Mouse (Mus musculus): ENCODE measurements around the gene Ano4. TPM values are rescaled to one million over a fixed set of nuclear protein-coding genes. Genes with fewer than 3 reads are reported as not detected.
"Not testable (repeated sequence)": the region's sequence is repeated elsewhere in the genome, so short reads cannot be mapped to it uniquely, and the experiment has no call there.

Ano4 gene
- polyA plus RNA-seq, 1 experiment from 2014 or later, result 6.5 TPM

- whole genome bisulfite sequencing, result 72% methylated on average over 11 of the region's 11 CpGs
- Histone ChIP-seq H3K27ac (ENCODE audit: poor library complexity, severe bottlenecking) (no peak overlapping the region), H3K36me3 (no peaks in the 10 kb centered on the region), H3K9ac (no peak overlapping the region), H3K4me2 (no peak overlapping the region), H3K27me3 (replicated peaks) (no peaks in the 10 kb centered on the region), H3K4me3 (no peak overlapping the region), H3K4me1 (replicated peaks) (no peaks in the 10 kb centered on the region), H3K9me3 (replicated peaks) (no peaks in the 10 kb centered on the region)
- no peak for ATAC-seq (ENCODE audit: insufficient number of reproducible peaks, low FRiP score)
Measured at GRCm38 (mm10) chr10:89149166-89149565, 195.4 kb downstream of the Ano4 start.

DNA sequence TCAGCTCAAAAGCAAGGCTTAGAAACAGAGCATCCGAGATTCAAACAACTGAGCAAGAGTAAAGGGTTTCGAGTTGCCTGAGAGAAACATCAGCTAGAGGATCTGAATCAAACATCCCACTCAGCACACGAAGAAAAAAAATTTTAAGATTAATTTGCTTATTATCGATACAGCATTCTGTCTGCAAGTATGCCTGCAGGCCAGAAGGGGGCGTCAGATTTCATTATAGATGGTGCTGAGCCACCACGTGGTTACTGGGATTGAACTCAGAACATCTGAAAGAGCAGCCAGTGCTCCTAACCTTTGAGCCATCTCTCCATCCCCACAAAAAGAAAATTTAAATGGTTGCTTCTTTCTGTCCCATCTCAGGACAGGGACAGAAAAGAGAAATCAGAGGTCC is 223.2 kb downstream of the Ano4 start:
- no peak overlapping the region for H3K4me2 ChIP-seq
- no peak overlapping the region for H3K27ac ChIP-seq (ENCODE audit: poor library complexity, severe bottlenecking)
- H3K9me3 ChIP-seq (replicated peaks), result no peaks in the 10 kb centered on the region
- H3K27me3 ChIP-seq (replicated peaks), result no peaks in the 10 kb centered on the region
- H3K36me3 ChIP-seq, result no peaks in the 10 kb centered on the region
- 55% methylated on average over 6 of the region's 6 CpGs for WGBS
- H3K4me3 ChIP-seq, result no peak overlapping the region
- ATAC-seq (ENCODE audit: insufficient number of reproducible peaks, low FRiP score), result no peak
- no peak overlapping the region for H3K9ac ChIP-seq
- H3K4me1 ChIP-seq (replicated peaks), result no peaks in the 10 kb centered on the region

DNA sequence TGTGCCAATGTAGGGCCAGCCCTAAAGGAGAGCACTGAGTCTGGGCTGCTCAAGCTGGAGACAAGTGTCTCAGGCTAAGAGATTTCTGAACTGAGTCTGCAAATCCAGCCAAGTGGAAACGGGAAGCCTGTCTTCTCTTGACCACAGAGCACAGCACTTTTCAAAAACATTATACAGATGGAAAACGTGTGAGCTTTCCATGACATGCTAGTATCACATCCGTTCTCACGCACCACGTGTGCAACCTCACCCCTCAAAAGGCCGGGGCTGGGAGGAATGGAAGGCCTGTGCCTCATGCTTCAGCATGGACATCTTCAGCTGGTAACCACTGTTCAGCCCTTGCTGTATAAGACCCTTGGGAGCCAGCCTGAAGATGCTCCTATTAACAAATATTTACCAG is 230.2 kb downstream of the Ano4 start:
- ATAC-seq (ENCODE audit: insufficient number of reproducible peaks, low FRiP score), result no peak
- H3K9ac ChIP-seq, result no peak overlapping the region
- no peaks in the 10 kb centered on the region for H3K9me3 ChIP-seq (replicated peaks)
- WGBS, result 68% methylated on average over 6 of the region's 6 CpGs
- no peaks in the 10 kb centered on the region for H3K36me3 ChIP-seq
- no peaks in the 10 kb centered on the region for H3K4me1 ChIP-seq (replicated peaks)
- H3K27me3 ChIP-seq (replicated peaks), result no peaks in the 10 kb centered on the region
- H3K27ac ChIP-seq (ENCODE audit: poor library complexity, severe bottlenecking), result no peak overlapping the region
- H3K4me2 ChIP-seq, result no peak overlapping the region
- H3K4me3 ChIP-seq, result no peak overlapping the region

DNA sequence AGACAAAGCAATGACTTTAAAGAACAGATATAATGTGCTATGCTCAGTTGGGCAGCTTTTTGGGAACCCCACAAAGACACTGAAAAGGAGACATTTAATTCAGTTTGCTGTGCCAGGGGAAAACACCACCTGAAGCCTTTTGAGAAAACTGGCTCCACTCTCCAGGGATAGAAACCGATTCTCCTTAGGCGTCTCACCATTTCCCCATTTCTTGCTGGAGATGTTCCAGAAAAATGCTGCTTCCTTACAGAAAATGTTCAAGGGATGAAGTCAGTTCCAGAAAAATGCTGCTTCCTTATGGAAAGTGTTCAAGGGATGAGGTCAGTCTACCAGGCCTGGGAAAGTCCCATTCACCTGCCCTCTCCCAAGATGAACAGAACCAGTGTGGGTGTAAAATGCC is 233.1 kb downstream of the Ano4 start:
- Histone ChIP-seq H3K4me2 (no peak overlapping the region), H3K36me3 (no peaks in the 10 kb centered on the region), H3K9me3 (replicated peaks) (no peaks in the 10 kb centered on the region), H3K4me3 (no peak overlapping the region), H3K4me1 (replicated peaks) (no peaks in the 10 kb centered on the region), H3K9ac (no peak overlapping the region), H3K27ac (ENCODE audit: poor library complexity, severe bottlenecking) (no peak overlapping the region), H3K27me3 (replicated peaks) (no peaks in the 10 kb centered on the region)
- ATAC-seq (ENCODE audit: insufficient number of reproducible peaks, low FRiP score), result no peak
- WGBS, result 63% methylated on average over 2 of the region's 2 CpGs

DNA sequence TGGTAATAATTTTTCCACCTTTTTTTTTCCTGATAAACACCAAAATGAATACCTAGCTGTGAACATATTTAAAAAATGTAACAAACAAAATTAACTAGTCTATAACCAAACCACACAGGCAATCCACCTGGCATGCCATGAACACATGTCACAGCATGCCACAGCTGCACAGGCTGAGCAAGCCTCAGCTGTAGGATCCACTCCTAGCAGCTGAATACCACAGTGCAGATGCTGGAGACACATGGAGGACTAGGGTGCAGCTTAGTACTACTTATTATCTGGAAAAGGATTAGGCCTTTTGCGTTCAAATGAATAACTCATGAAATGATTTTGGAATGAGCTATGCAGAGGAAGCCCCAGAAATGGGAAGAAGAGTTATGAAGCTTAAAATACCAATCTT is 233.6 kb downstream of the Ano4 start:
- H3K27ac ChIP-seq (ENCODE audit: poor library complexity, severe bottlenecking), result no peak overlapping the region
- no peaks in the 10 kb centered on the region for H3K9me3 ChIP-seq (replicated peaks)
- no peak overlapping the region for H3K4me2 ChIP-seq
- H3K4me1 ChIP-seq (replicated peaks), result no peaks in the 10 kb centered on the region
- ATAC-seq (ENCODE audit: insufficient number of reproducible peaks, low FRiP score), result no peak
- H3K9ac ChIP-seq, result no peak overlapping the region
- WGBS, result 74% methylated on average over 1 of the region's 1 CpGs
- no peaks in the 10 kb centered on the region for H3K36me3 ChIP-seq
- no peaks in the 10 kb centered on the region for H3K27me3 ChIP-seq (replicated peaks)
- H3K4me3 ChIP-seq, result no peak overlapping the region

DNA sequence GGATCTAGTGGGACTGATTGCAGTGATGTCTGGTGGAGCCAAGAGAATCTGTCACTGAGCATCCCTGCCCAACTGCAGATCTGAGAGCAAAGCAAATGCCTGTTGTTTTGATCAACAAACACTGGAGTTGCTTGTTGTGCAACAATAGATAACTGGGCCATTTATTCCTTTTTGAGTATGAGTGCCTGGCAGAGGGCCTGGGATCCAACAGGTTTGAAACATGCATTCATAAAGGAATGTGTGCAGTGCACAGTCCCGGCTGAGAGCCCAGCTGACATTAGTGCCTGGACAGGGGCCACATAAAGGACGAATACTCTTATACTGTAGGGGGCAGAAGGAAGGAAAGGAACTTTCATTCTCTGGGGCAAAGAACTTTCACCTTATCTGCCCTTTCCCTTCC is 241.0 kb downstream of the Ano4 start:
- no peak overlapping the region for H3K27ac ChIP-seq (ENCODE audit: poor library complexity, severe bottlenecking)
- no peak overlapping the region for H3K9ac ChIP-seq
- H3K27me3 ChIP-seq (replicated peaks), result no peaks in the 10 kb centered on the region
- WGBS, result 58% methylated on average over 2 of the region's 2 CpGs
- H3K4me3 ChIP-seq, result no peak overlapping the region
- no peak overlapping the region for H3K4me2 ChIP-seq
- H3K4me1 ChIP-seq (replicated peaks), result no peaks in the 10 kb centered on the region
- H3K36me3 ChIP-seq, result no peaks in the 10 kb centered on the region
- H3K9me3 ChIP-seq (replicated peaks), result no peaks in the 10 kb centered on the region
- ATAC-seq (ENCODE audit: insufficient number of reproducible peaks, low FRiP score), result no peak

- H3K9ac ChIP-seq, result no peak overlapping the region
- WGBS, result 72% methylated on average over 7 of the region's 7 CpGs
- H3K4me1 ChIP-seq (replicated peaks), result no peaks in the 10 kb centered on the region
- H3K36me3 ChIP-seq, result no peaks in the 10 kb centered on the region
- H3K27ac ChIP-seq (ENCODE audit: poor library complexity, severe bottlenecking), result no peak overlapping the region
- H3K4me2 ChIP-seq, result no peak overlapping the region
- no peak for ATAC-seq (ENCODE audit: insufficient number of reproducible peaks, low FRiP score)
- no peaks in the 10 kb centered on the region for H3K9me3 ChIP-seq (replicated peaks)
- H3K27me3 ChIP-seq (replicated peaks), result no peaks in the 10 kb centered on the region
- no peak overlapping the region for H3K4me3 ChIP-seq
Measured at GRCm38 (mm10) chr10:89102025-89102424, 242.5 kb downstream of the Ano4 start.

DNA sequence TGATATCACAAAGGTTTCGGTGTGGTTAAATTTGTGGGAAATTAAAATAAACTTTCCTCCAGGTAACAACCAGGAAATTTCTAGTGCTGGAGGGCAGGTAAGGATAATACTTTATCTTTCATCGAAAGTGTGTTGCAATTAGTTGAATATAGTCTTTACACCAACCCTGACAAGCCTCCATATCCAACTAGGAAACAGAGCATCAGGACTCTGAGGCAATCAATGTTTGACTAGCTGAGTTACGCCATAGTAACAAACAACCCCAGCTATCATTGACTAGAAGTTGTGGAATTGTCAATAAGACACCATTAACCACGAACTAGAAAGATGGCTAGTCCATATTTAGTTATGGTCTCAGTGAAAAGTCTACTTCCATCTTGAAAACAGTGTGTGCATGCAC is 246.4 kb downstream of the Ano4 start:
- ATAC-seq (ENCODE audit: insufficient number of reproducible peaks, low FRiP score), result no peak
- H3K4me3 ChIP-seq, result no peak overlapping the region
- 77% methylated on average over 4 of the region's 4 CpGs for WGBS
- no peak overlapping the region for H3K27ac ChIP-seq (ENCODE audit: poor library complexity, severe bottlenecking)
- no peak overlapping the region for H3K9ac ChIP-seq
- no peaks in the 10 kb centered on the region for H3K27me3 ChIP-seq (replicated peaks)
- H3K4me1 ChIP-seq (replicated peaks), result no peaks in the 10 kb centered on the region
- no peaks in the 10 kb centered on the region for H3K9me3 ChIP-seq (replicated peaks)
- no peak overlapping the region for H3K4me2 ChIP-seq
- no peaks in the 10 kb centered on the region for H3K36me3 ChIP-seq

DNA sequence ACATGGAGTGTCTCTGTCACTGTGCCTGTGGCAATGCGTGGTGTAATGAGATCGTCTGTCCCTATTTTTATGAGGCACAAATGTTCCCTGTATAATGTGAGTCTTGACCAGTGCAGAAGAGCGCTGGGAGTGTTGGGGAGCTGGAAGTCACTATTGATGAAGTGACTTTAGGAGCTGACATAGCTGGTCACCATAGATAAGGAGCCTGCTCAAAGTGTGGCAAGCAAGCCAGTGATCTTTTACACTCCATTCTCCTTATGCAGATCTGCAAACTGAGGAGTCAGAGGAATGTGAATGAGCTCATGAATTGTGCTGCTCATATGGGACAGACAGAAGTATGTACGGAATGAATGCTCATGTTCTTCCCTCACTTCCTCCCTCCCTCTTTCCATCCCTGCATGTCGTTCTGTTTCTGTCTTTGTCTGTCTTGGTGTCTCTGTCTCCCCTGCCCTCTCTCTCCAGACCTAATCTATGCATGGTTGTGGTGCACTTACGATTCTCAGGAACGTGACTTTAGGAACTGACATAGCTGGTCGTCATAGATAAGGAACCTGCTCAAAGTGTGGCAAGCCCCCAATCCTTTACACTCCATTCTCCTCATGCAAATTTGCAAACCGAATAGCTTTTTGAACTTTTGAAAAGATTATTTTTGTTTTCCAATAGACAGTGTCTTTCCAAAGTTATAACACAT is 252.1 kb downstream of the Ano4 start:
- no peak overlapping the region for H3K27ac ChIP-seq (ENCODE audit: poor library complexity, severe bottlenecking)

GRCm38 (mm10) chr10:89077447-89077846 is 267.1 kb downstream of the Ano4 start:
- H3K27me3 ChIP-seq (replicated peaks), result no peaks in the 10 kb centered on the region
- no peak overlapping the region for H3K4me2 ChIP-seq
- ATAC-seq (ENCODE audit: insufficient number of reproducible peaks, low FRiP score), result no peak
- no peaks in the 10 kb centered on the region for H3K9me3 ChIP-seq (replicated peaks)
- no peak overlapping the region for H3K4me3 ChIP-seq
- no peak overlapping the region for H3K27ac ChIP-seq (ENCODE audit: poor library complexity, severe bottlenecking)
- WGBS, result 86% methylated on average over 5 of the region's 5 CpGs
- no peak overlapping the region for H3K9ac ChIP-seq
- no peaks in the 10 kb centered on the region for H3K4me1 ChIP-seq (replicated peaks)
- H3K36me3 ChIP-seq, result no peaks in the 10 kb centered on the region

More for the DNA sequence above, 252.1 kb downstream of the Ano4 start:
- H3K27me3 ChIP-seq (replicated peaks), result no peaks in the 10 kb centered on the region
- 39% methylated on average over 9 of the region's 9 CpGs for WGBS
- no peak overlapping the region for H3K9ac ChIP-seq
- peak; percentile 91 for ATAC-seq (ENCODE audit: insufficient number of reproducible peaks, low FRiP score)
- peak overlapping the region; percentile 16; the same call in 1 of the 2 replicates for H3K4me2 ChIP-seq
- H3K4me1 ChIP-seq (replicated peaks), result no peaks in the 10 kb centered on the region; the same call in 1 of the 2 replicates
- no peaks in the 10 kb centered on the region for H3K36me3 ChIP-seq
- H3K4me3 ChIP-seq, result no peak overlapping the region
- no peaks in the 10 kb centered on the region for H3K9me3 ChIP-seq (replicated peaks)

DNA sequence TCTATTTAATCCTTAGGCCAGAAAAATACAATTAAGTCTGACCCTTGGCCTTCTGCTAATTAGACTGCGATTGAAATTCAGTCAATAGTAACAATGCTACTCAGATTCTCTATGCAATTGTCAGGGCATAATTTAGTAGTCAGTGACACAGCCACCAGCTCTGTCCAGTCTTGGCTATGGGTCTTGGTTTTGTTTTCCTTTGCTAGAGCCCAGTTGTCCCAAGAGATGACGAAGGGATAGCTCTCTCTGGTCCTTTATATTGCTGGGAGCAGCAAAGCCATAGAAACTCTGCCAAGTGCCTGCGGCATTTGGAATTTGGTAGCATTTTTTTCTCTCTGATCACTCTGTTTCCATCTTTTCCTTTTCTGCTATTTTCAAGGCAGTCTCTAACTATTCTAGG is 288.7 kb downstream of the Ano4 start:
- Histone ChIP-seq H3K36me3 (no peaks in the 10 kb centered on the region), H3K27me3 (replicated peaks) (no peaks in the 10 kb centered on the region), H3K27ac (ENCODE audit: poor library complexity, severe bottlenecking) (no peak overlapping the region), H3K4me1 (replicated peaks) (no peaks in the 10 kb centered on the region), H3K9ac (no peak overlapping the region), H3K4me2 (no peak overlapping the region), H3K4me3 (no peak overlapping the region), H3K9me3 (replicated peaks) (peaks cover 5% of the 10 kb centered on the region; the same call in 1 of the 2 replicates)
- no peak for ATAC-seq (ENCODE audit: insufficient number of reproducible peaks, low FRiP score)
- WGBS, result 85% methylated on average over 3 of the region's 3 CpGs

- H3K4me2 ChIP-seq; ATAC-seq (ENCODE audit: insufficient number of reproducible peaks, low FRiP score); H3K27ac ChIP-seq (ENCODE audit: poor library complexity, severe bottlenecking); H3K36me3 ChIP-seq; H3K9me3 ChIP-seq (replicated peaks); H3K9ac ChIP-seq; H3K27me3 ChIP-seq (replicated peaks); H3K4me1 ChIP-seq (replicated peaks); H3K4me3 ChIP-seq: not testable (repeated sequence)
- 82% methylated on average over 12 of the region's 12 CpGs for WGBS
Measured at GRCm38 (mm10) chr10:89044921-89045320, 299.6 kb downstream of the Ano4 start.

Measured in heart, embryonic 12.5 days (tissue).